Mouse (Mus musculus) natural killer cell, adult 2 months (primary cell): ENCODE measurements around the gene Cdr1.

Experiments used
- DNase-seq, 2 experiments: peaks; one replicate each; pipeline ENCODE4 v3.0.0; 2022; ENCODE audit warnings: low spot score in 2 of 2

Gene Cdr1

DNA sequence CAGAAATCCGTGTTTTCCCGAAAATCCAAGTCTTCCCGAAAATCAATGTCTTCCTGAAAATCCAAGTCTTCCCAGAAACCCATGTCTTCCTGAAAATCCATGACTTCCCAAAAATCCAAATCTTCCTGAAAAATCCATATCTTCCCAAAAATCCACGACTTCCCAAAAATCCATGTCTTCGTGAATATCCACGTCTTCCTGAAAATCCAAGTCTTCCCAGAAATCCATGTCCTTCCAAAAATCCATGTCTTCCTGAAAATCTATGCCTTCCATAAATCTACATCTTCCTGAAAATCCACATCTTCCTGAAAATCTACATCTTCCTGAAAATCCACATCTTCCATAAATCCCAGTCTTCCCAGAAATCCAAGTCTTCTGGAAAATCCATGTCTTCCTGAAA is at the start of gene Cdr1:
Gene Cdr1 (minus strand): TSS at position 101 of the 400 bp plus-strand sequence.
- DNase-seq, result no peak

GRCm38 (mm10) chrX:61185869-61186268 is 511 bp upstream of the Cdr1 start:
- DNase-seq, result no peak

DNA sequence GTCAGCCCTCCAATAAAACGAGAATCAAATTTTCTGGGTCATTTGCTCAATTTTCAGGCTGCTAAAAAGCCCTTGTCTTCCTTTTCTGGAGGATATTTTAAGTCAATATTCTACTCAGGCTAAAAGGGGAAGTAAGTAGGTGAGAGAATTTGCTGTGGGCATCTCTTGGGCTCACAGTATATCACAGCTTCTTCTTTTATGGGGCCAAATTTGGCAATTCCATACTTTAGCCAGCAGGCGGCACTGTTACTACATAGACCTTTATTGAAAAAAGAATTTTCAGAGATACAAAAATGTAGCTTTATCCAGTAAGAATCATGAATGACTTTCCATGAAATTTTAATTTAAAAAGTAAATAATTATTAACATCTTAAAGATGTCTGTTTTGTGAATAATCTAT is 18.8 kb downstream of the Cdr1 start:
- DNase-seq, result no peak

GRCm38 (mm10) chrX:61161249-61161648 is 24.1 kb downstream of the Cdr1 start:
- no peak for DNase-seq

- no peak for DNase-seq
Observed at GRCm38 (mm10) chrX:61154657-61155256, 30.6 kb downstream of the Cdr1 start.

GRCm38 (mm10) chrX:61154246-61154645 is 31.1 kb downstream of the Cdr1 start:
- no peak for DNase-seq

DNA sequence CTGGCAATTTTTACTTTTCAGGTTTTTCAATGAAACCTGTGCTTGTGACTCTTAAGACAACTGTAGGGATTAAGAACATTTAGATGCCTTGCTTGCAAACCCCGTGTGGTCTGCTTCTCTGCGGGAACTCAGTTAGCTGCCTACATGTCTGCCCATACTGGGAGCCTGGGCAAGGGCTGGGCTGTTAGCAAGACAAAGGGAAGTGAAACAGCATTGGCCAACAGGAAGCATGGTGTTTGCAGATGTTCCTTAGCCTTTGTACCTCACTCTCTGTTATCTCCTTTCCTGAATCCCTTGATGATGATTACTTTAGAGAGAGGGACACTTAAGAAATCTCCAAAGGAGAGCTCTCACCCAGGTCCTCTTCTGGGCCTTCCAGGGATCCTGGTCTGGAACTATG is 38.8 kb downstream of the Cdr1 start:
- no peak for DNase-seq

GRCm38 (mm10) chrX:61145416-61145815 is 39.9 kb downstream of the Cdr1 start:
- no peak for DNase-seq

DNA sequence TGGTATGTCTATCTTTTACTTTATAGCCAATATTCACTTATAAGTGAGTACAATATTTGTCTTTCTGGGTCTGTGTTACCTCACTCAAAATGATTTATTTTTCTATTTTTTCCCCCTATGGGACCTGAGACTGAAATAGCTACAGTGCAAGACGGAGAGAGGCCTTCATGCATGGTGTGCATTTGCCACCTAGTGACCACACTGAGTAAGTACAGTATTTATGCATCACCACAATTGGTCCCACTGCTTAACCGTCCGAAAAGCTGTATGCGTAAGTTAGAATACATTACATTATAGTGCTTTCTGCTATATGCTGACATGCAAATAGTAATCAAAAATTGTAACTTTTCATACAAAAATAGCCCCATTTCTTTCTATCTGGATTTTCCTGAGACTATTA is 50.8 kb downstream of the Cdr1 start:
- no peak for DNase-seq
